Mouse (Mus musculus): ENCODE results near the gene Sdf2l1. TPM values are rescaled to one million over a fixed set of nuclear protein-coding genes. Genes with fewer than 3 reads are reported as not detected.
A peak's percentile ranks its signal among the peaks of the same experiment; 100 is the strongest.

Gene Sdf2l1
- polyA plus RNA-seq, 2 experiments = 35.8 to 38.8 TPM

- no peak for TF ChIP-seq POLR2A (IDR thresholded peaks at IDR 0.05; ENCODE audit: borderline replicate concordance, extremely low read depth, insufficient read depth, insufficient read length)
Observed at GRCm38 (mm10) chr16:17085636-17086035, 46.5 kb downstream of the Sdf2l1 start.

DNA sequence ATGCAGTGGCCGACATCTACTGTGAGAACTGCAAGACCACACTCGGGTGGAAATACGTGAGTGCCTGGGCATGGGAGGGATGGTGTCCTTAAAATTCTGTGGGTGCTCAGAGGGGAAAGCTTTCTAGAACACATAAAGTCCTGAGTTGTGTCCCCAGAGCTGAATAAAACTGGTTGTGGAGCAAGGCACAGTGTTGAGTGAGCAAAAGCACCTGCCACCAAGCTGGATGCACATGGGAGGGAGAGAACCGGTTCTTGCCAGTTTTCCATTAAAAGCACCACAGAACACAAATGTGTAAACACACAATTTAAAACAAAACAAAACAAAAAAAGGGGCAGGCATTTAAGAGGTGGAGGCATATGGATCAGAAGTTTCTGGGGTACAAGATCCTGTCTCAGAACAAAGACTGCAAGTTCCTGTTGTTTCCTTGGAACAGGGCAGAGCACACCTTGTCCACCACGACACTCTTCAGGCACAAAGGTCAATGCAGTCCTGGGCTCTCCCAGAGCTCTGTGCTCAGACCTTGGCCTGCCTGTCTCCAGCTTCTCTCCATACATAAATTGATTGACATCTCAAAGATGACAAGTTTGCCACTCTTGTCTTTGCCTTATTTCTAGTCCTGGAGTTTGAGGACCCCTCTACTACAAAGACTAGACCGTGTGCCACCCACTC, 49.9 kb downstream of the Sdf2l1 start:
- Histone ChIP-seq H3K36me3 (ENCODE audit: control insufficient read depth, insufficient read depth, low read length) (peaks cover 71% of the 10 kb centered on the region), H3K4me1 (ENCODE audit: control insufficient read depth, insufficient read depth, low read length) (no peaks in the 10 kb centered on the region)
- no peak for TF ChIP-seq POLR2A (IDR thresholded peaks at IDR 0.05; ENCODE audit: borderline replicate concordance, extremely low read depth, insufficient read depth, insufficient read length)

More at GRCm38 (mm10) chr16:17085636-17086035, 46.5 kb downstream of the Sdf2l1 start:
- ATAC-seq (ENCODE audit: low FRiP score, low read depth) (no peak), DNase-seq (ENCODE audit: low spot score) (no peak)
- WGBS = 91% methylated on average over 4 of the region's 4 CpGs
- Histone ChIP-seq H3K27ac (replicated peaks; ENCODE audit: low read depth, low read length) (no peak overlapping the region), H3K9me3 (ENCODE audit: control insufficient read depth, low read length) (no peaks in the 10 kb centered on the region), H3K36me3 (ENCODE audit: control insufficient read depth, insufficient read depth, low read length) (peaks cover 83% of the 10 kb centered on the region), H3K4me2 (replicated peaks; ENCODE audit: low read depth, low read length, severe bottlenecking) (no peak overlapping the region), H3K4me1 (ENCODE audit: control insufficient read depth, insufficient read depth, low read length) (no peaks in the 10 kb centered on the region), H3K27me3 (ENCODE audit: control insufficient read depth, insufficient read depth, low read length) (no peaks in the 10 kb centered on the region), H3K9ac (ENCODE audit: low read depth, low read length, severe bottlenecking) (no peak overlapping the region), H3K4me3 (replicated peaks; ENCODE audit: low read length) (no peak overlapping the region)

More for the DNA sequence above, 49.9 kb downstream of the Sdf2l1 start:
- no peaks in the 10 kb centered on the region for H3K9me3 ChIP-seq (ENCODE audit: control insufficient read depth, low read length)
- H3K27me3 ChIP-seq (ENCODE audit: control insufficient read depth, insufficient read depth, low read length) = no peaks in the 10 kb centered on the region
- no peak overlapping the region for H3K4me3 ChIP-seq (replicated peaks; ENCODE audit: low read length)
- no peak for DNase-seq (ENCODE audit: low spot score)
- ATAC-seq (ENCODE audit: low FRiP score, low read depth) = no peak
- no peak overlapping the region for H3K9ac ChIP-seq (ENCODE audit: low read depth, low read length, severe bottlenecking)
- WGBS = 86% methylated on average over 6 of the region's 6 CpGs
- no peak overlapping the region for H3K27ac ChIP-seq (replicated peaks; ENCODE audit: low read depth, low read length)
- no peak overlapping the region for H3K4me2 ChIP-seq (replicated peaks; ENCODE audit: low read depth, low read length, severe bottlenecking)

MicroRNA genes within 50 kb of the gene (microRNA counts, 519-probe panel; counts per million panel counts)
- microRNA mmu-miR-130b = 4,128 counts per million, percentile 82 among the panel's probes with 10 or more counts
- 2,655 counts per million, percentile 46 among the panel's probes with 10 or more counts for microRNA mmu-miR-301b

Small RNA genes lying within 50 kb of the gene (microRNA-seq; reads per million reads assigned to microRNA genes)
- gene Mir130b = 4,953 reads per million, percentile 88 among the genes with 10 or more reads in this experiment
- 100 reads per million, percentile 46 among the genes with 10 or more reads in this experiment for gene Mir301b

Other genes with a start within 250 kb of the Sdf2l1 start
- 31.0 and 32.4 TPM in 2 replicates for gene Ppm1f, start 235.9 kb downstream of the Sdf2l1 start, polyA plus RNA-seq (2012; rRNA removed)
- gene Ppm1f, start 235.9 kb downstream of the Sdf2l1 start, polyA plus RNA-seq (2014; fragmentation: Nextera tagmentation; extraction: Ambion mirVana) = 22.0 and 24.2 TPM in 2 replicates
- 126 and 135 TPM in 2 replicates for gene Mapk1, start 149.0 kb downstream of the Sdf2l1 start, polyA plus RNA-seq (2012; rRNA removed)
- 186 and 188 TPM in 2 replicates for gene Mapk1, start 149.0 kb downstream of the Sdf2l1 start, polyA plus RNA-seq (2014; fragmentation: Nextera tagmentation; extraction: Ambion mirVana)
- 20.3 and 20.7 TPM in 2 replicates for gene Ypel1, start 62.7 kb downstream of the Sdf2l1 start, polyA plus RNA-seq (2012; rRNA removed)
- 36.9 and 42.9 TPM in 2 replicates for gene Ypel1, start 62.7 kb downstream of the Sdf2l1 start, polyA plus RNA-seq (2014; fragmentation: Nextera tagmentation; extraction: Ambion mirVana)
- gene Ppil2, start 21.1 kb downstream of the Sdf2l1 start, polyA plus RNA-seq (2012; rRNA removed) = 126 and 131 TPM in 2 replicates
- gene Ppil2, start 21.1 kb downstream of the Sdf2l1 start, polyA plus RNA-seq (2014; fragmentation: Nextera tagmentation; extraction: Ambion mirVana) = 116 and 133 TPM in 2 replicates
- 52.6 and 70.6 TPM in 2 replicates for gene 2610318N02Rik, start 7.2 kb downstream of the Sdf2l1 start, polyA plus RNA-seq (2012; rRNA removed)
- 26.3 and 26.4 TPM in 2 replicates for gene 2610318N02Rik, start 7.2 kb downstream of the Sdf2l1 start, polyA plus RNA-seq (2014; fragmentation: Nextera tagmentation; extraction: Ambion mirVana)
- gene Ydjc, start 12.2 kb upstream of the Sdf2l1 start, polyA plus RNA-seq (2012; rRNA removed) = 14.1 and 15.5 TPM in 2 replicates
- 9.0 and 11.8 TPM in 2 replicates for gene Ydjc, start 12.2 kb upstream of the Sdf2l1 start, polyA plus RNA-seq (2014; fragmentation: Nextera tagmentation; extraction: Ambion mirVana)
- gene Ccdc116, start 14.8 kb upstream of the Sdf2l1 start, polyA plus RNA-seq (2012; rRNA removed) = 2.7 and 3.5 TPM in 2 replicates
- gene Ccdc116, start 14.8 kb upstream of the Sdf2l1 start, polyA plus RNA-seq (2014; fragmentation: Nextera tagmentation; extraction: Ambion mirVana) = 0.54 and 0.94 TPM in 2 replicates
- 91.1 and 124 TPM in 2 replicates for gene Ube2l3, start 70.3 kb upstream of the Sdf2l1 start, polyA plus RNA-seq (2012; rRNA removed)
- gene Ube2l3, start 70.3 kb upstream of the Sdf2l1 start, polyA plus RNA-seq (2014; fragmentation: Nextera tagmentation; extraction: Ambion mirVana) = 304 and 323 TPM in 2 replicates
- 0.21 and 0.22 TPM in 2 replicates for gene Rimbp3, start 76.2 kb upstream of the Sdf2l1 start, polyA plus RNA-seq (2012; rRNA removed)
- gene Rimbp3, start 76.2 kb upstream of the Sdf2l1 start, polyA plus RNA-seq (2014; fragmentation: Nextera tagmentation; extraction: Ambion mirVana) = 0.17 and 0.26 TPM in 2 replicates
- 7.8 and 9.1 TPM in 2 replicates for gene Hic2, start 101.2 kb upstream of the Sdf2l1 start, polyA plus RNA-seq (2012; rRNA removed)
- 4.6 and 4.9 TPM in 2 replicates for gene Hic2, start 101.2 kb upstream of the Sdf2l1 start, polyA plus RNA-seq (2014; fragmentation: Nextera tagmentation; extraction: Ambion mirVana)
- 23.8 and 28.2 TPM in 2 replicates for gene Tmem191c, start 143.7 kb upstream of the Sdf2l1 start, polyA plus RNA-seq (2012; rRNA removed)
- 7.5 and 8.2 TPM in 2 replicates for gene Tmem191c, start 143.7 kb upstream of the Sdf2l1 start, polyA plus RNA-seq (2014; fragmentation: Nextera tagmentation; extraction: Ambion mirVana)
- gene Serpind1, start 199.0 kb upstream of the Sdf2l1 start, polyA plus RNA-seq (2012; rRNA removed) = 0.43 and 0.51 TPM in 2 replicates
- 0.44 and 0.77 TPM in 2 replicates for gene Serpind1, start 199.0 kb upstream of the Sdf2l1 start, polyA plus RNA-seq (2014; fragmentation: Nextera tagmentation; extraction: Ambion mirVana)

Measured in limb, embryonic 14.5 days (tissue).